Mouse (Mus musculus) E14TG2a.4 (cell line): ENCODE results near the gene Plekhg2.

Experiments used
- CTCF ChIP-seq: conservative IDR thresholded peaks from 2 replicates; pipeline ENCODE4 v1.5.1; 2014; ENCODE audit warnings: low read length
- NANOG ChIP-seq: IDR thresholded peaks from 2 replicates; pipeline ENCODE4 v1.6.1; 2014; ENCODE audit warnings: borderline replicate concordance, low read length, mixed read lengths
- POU5F1 ChIP-seq: IDR thresholded peaks from 2 replicates; pipeline ENCODE4 v1.6.1; 2014; ENCODE audit warnings: low read length, borderline replicate concordance

DNA sequence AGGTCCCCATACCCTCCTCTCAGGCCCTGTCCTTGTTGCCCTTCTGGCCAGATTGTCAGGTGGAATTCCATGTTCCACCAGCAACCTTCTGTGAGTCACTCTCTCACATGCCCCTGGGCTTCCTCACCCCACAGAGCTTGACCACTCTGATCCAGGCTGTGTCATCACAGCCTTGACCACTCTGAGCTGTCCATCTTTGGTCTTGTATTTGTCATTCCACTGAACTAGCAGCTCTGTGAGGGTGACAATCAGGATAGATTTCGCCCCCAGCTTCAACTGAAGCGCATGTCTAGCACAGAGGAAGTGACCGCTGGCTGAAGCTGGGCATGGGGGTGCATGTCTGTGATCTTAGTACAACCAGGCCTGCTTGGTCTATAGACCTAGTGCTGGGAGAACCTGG is 17.9 kb upstream of the Plekhg2 start:
- TF ChIP-seq CTCF (no peak), POU5F1 (no peak), NANOG (no peak)
